Mouse (Mus musculus) adrenal gland, postnatal 10 days (tissue): ENCODE measurements around the gene Mbd6. TPM values are rescaled to one million over a fixed set of nuclear protein-coding genes. Genes with fewer than 3 reads are reported as not detected.
A peak's percentile ranks its signal among the peaks of the same experiment; 100 is the strongest.

Source experiments
- DNase-seq: peaks from one replicate; pipeline ENCODE4 v3.0.0; 2021; ENCODE audit warnings: mixed read lengths
- total RNA-seq, 2 experiments: library from RNA; stranded (reverse); gene quantifications; 2 replicates each; pipeline ENCODE4 v1.2.3; 2021

Mbd6 gene
- total RNA-seq, 2 experiments from 2014 or later, result 42.9 to 66.4 TPM

DNA sequence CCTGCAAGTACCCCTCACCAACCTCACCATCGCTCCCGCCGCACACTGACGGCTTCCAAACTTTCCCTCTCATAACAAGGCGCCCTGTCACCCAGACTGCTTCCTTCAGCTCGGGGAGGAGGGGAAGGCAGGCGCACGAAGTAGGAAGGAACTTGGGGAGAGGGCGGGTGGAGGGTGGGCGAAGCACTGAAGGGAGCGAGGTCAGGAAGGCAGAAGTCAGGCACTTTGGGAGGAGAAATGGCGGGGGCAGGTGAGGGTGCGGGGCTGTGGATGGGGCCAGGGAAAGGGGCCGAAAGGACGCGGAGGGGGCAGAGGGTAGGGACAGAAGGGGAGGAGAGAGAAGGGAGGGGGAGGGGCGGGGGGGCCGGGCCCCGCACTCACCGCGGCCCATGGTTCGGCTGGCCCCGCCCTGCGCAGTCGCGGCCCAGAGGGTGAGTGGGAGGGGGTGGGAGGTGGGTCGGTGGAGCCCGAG, 454 bp downstream of the Mbd6 start:
- DNase-seq, result peak; percentile 76

DNA sequence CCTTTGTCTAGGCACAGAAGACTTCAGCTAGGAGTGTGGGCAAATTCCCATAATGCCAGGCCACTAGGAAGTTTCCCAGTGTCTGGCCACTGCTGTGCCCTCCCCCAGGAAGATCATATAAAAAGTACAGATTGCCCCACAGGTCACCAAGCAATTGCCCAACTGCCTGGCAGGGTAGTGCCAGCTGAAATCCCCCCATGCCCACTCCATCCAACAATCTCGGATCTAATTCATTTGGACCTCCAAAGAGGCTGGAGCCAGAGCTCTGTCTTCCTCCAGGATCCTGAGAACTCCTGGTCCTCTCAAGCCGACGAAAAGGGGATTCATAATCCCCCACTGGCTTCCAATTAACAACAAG, 903 bp downstream of the Mbd6 start:
- peak; percentile 39 for DNase-seq

GRCm38 (mm10) chr10:127287271-127287935, 1.4 kb downstream of the Mbd6 start:
- DNase-seq, result no peak

DNA sequence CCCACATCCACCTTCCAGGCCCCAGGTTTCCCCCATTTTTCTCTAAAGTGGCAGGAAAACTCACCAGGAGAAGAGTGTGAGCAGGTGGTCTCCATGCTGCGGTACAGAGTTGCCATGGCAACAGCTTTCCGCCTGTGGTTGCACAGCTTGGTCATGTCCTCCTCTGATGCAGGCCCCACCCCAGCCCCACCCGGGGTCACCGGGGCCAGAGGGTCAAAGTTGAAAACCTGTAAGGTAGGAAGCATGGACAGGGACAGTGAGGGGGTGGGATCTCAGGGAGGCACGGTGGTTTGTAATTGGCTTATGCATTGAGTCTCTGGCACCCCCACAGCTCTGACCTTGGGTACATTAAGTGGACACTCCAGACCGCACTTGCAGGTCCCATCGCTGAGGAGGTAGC, 2.1 kb downstream of the Mbd6 start:
- DNase-seq, result no peak

DNA sequence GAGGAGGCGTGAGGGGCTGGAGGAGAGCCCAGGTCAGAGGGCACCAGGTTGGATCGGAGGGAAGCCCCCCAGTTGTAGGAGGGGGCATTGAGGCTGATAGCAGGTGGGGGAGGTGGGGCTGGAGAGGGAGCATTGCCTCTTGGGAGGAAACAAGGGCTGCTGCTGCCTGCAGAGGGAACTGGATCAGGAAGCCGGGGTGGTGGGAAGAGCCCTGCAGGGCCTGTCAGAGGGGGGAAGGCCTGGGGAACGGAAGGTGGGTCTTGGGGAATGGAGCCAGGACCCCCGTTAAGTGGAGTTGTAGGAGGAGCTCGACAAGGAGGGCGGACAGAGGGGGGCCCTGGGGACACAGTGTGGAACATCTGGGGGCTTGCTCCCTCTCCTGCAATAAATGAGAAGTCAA, 2.6 kb downstream of the Mbd6 start:
- DNase-seq, result no peak

- DNase-seq, result no peak
Observed at GRCm38 (mm10) chr10:127285644-127286043, 3.2 kb downstream of the Mbd6 start.

DNA sequence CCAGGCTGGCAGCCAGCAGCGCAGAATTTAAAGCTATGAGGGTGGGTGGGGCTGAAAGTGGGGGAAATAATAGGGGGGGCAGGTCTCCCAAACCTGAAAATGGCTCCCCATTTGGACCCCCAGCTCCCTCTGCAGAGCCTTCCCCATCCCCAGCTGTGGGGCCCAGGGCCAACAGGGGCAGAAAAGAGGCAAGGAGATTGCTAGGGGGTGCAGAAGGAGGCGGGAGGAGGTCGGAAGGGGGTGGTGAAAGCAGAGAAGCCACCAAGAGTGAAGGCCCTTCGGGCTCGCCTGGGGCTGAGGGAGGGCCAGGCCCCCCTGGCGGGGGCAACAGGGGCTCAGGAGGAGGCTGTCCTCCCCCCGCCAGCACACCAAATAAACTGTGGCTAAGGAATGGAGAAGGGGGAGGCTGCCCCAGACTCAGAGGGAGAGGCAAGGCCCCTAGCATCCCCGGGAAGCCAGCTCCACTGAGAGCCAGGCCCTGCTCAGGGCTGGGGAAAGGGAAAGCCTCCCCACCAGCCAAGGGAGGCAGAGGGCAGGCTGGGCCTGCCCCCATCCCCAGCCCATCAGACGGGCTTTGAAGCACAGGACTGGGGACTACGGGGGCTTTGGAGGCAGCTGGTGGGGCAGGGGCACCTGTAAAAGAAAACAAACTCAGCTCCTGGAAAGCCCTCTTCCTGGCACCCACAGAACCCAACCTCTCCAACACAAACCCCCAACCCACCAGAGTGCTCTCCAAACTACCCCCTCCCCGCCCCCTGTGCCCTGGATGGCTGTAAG, 3.9 kb downstream of the Mbd6 start:
- no peak for DNase-seq

GRCm38 (mm10) chr10:127284105-127284622, 4.7 kb downstream of the Mbd6 start:
- DNase-seq, result no peak

DNA sequence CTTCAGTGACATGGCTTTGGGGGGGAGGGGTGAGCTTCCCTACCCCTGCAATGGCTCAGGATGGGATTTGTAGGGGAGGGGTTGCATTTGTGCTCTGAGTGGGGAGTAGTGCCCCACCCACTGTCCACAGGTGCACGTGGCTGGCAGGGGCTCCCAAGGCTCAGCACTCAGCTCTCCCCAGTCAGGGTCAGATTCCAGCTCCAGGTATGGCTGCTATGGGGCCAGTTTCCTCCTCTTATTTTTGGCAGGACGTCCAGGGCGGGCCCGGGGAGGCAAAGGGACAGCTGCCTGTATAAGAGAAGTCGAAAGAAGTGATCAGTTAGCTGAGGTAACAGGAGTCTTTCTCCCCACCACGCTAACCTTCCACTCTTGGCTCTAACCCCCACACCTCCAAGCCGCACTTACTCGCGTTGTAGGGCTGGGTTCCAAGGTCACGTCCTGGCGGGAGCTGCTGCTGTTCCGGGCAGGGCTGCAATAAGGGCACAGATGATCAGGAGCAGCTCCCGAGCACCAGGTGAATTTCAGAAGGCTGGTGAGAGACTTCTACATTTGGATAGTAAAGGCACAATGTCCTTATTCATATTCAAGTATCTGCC, 6.1 kb downstream of the Mbd6 start:
- peak; percentile 58 for DNase-seq

DNA sequence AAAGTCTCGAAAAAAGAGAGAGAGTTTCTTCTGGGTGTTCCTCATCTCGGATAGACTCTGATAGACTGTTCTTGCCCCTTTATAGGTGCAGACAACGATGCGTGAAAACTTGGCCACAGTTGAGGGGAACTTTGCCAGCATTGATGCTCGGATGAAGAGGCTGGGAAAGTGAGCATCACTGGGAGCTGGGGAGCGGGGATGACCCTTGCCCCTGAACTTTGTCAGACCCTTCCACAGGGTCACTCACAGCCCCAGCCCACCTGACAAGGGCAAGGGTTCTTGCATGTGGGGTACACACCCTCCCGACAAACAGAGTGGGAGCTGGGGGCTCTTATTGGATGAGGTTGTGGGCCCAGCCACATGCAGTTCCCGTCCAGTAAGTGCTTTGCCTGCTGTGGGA, 7.5 kb downstream of the Mbd6 start:
- DNase-seq, result no peak

DNA sequence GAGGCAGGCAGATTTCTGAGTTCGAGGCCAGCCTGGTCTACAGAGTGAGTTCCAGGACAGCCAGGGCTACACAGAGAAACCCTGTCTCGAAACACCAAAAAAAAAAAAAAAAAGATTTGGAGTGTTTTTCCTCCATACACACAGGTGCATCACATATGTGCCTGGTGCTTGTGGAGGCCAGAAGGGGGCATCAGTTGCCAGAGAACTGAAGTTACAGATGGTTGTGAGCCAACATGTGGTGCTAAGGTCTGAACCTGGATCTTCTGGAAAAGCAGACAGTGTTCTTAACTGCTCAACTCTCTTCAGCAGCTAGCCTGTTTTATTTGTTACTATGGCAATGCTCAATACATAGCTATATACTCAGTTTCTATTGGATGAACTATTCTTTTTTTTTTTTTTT, 9.1 kb downstream of the Mbd6 start:
- DNase-seq, result no peak

DNA sequence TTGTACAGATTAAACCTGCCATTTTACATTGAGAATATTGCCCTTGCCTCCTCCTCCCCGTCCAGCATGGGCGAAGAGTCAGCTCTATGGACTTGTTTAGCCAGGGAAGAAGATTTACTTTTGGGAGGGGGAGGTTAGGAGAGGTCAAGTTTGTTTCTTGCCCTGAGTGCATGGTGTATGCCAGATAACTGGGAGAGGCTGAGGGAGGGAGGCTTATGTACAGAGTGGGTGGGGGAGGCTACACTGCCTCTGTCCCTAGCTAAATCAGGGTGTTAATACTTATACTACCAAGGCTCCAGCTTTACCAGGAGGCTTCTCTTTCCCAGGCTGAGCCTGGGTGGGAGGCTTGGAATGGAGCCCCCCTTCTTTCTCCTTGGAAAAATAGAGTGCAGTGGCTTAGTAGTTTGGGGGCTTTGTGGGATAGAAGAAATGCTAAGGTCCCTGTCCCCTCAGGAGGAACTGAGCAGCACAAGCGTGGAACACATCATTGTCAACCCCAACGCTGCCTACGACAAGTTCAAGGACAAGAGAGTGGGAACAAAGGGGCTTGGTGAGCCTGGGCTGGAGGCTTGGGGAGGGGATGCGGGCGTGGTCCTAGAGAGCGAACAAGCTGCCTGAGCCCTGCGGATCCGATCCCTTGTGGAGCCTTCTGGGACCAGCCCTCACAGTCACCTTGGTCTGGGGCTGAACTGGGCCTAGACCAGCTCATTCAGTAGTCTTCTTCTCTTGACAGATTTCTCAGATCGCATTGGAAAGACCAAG, 14.4 kb downstream of the Mbd6 start:
- no peak for DNase-seq

GRCm38 (mm10) chr10:127272371-127272770, 16.4 kb downstream of the Mbd6 start:
- no peak for DNase-seq

- no peak for DNase-seq
Observed at GRCm38 (mm10) chr10:127269884-127270283, 18.9 kb downstream of the Mbd6 start.

DNA sequence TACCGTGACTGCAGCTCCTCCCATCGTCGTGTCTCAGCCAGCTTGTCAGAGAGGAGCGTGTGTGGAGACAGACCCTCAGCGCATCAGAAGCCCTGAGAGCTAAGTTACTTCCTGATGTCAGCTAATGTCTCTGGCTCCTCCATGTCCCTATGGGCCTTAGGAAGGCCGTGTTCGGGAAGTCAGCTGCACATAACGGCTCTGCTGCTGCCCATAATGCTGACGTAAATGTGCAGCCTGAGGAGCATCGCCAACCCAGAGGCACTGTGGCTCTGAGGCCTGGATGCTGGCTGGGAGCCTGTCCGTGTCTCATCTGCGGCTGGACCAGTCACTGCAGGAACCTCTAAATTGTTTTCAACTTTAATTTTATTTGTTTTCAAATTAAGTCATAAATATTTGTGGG, 19.8 kb downstream of the Mbd6 start:
- DNase-seq, result no peak

- no peak for DNase-seq
Observed at GRCm38 (mm10) chr10:127268401-127268800, 20.4 kb downstream of the Mbd6 start.

DNA sequence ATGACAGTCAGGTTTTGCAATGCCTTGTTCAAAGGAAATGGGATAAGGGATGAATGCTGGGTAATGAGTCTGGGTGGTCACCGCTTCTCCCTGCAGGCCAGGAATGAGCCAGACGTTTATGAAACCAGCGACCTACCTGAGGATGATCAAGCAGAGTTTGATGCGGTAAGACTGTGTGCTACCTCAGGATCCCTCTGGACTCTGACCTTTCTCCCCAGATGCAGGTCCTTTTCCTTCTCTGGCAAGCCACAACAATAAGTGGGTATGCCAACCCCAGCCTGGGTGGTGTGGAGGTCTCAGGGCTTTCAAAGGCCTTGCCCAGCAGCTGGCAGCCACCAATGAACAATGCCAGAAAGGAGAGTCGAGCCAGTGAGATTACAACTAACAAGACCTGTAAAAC, 21.5 kb downstream of the Mbd6 start:
- no peak for DNase-seq

GRCm38 (mm10) chr10:127266112-127267091, 22.4 kb downstream of the Mbd6 start, which contains the start of gene Dctn2:
Gene Dctn2 (plus strand): TSS chr10:127266368.
- DNase-seq, result peak; percentile 95

DNA sequence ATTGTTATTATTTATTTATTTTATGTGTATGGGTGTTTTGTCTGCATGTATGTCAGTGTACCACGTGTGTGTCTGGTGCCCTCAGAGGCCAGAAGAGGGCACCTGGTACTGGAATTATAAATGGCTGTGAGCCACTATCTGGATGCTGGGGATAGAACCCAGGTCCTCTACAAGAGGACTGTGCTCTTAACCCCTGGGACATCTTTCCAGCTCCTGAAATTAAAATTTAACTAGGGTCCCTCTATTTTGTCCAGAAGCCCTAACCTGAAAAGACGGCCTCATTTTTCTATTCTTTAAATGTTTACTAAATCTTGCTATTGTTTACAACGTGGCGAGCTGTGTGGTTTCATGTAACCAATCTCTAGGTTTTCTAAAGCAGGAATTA, 23.1 kb downstream of the Mbd6 start:
- DNase-seq, result no peak

- no peak for DNase-seq
Observed at GRCm38 (mm10) chr10:127264971-127265370, 23.8 kb downstream of the Mbd6 start.

DNA sequence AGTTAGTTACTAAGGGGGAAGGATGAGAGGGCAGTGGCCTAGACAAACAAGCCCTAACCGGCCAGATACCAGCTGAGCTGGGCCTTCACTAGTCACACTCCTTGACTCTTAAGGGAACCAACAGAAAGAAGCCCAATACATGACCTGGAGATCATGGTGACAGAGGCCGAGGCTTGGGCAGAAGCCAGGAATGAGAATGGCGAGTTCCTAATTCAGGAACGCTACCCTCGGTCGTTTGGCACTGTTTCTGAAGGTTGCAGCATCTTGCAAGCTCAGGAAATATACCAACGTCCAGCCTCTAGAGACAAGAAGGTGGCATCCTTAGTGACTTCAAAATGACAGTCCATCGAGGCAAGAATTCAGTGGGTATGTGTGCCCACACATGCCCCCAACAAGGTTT, 24.5 kb downstream of the Mbd6 start:
- DNase-seq, result peak; percentile 35
